Mouse (Mus musculus): ENCODE data around the gene Kcnh2.

The Kcnh2 gene

DNA sequence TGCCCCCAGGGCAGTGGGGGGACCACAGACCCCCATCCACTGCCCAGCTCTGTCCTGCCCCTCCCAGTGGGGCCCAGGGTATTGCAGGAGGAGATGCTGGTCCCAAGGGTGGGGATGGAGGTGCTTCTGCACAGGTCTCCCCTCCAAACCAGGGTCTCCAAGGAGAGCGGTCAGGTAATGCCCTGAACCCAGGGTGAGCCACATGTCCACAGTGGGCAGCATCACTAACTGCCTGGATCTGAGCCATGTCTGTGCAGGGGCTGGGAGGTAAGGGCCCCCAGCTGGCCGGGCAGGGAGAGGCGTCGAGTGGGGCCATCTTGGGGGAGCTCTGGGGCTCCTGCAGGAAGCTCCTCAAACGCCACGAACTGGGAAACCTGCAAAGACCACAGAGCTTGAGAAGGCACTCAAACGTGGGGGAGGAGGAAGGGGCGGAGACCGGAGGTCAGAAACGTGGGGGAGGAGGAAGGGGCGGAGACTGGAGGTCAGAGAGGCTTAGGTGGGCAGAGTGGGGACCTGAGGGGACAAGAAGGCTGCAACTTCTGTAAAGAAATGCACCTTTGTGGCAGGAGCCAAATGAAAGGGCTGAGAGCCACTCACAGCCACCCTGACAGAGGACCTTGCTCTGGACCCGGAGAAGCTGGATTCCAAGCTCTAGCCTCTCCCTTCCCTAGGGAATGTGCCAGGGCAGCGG, 31.5 kb downstream of the Kcnh2 start:
- DNase-seq (ENCODE audit: low read depth), result no peak

DNA sequence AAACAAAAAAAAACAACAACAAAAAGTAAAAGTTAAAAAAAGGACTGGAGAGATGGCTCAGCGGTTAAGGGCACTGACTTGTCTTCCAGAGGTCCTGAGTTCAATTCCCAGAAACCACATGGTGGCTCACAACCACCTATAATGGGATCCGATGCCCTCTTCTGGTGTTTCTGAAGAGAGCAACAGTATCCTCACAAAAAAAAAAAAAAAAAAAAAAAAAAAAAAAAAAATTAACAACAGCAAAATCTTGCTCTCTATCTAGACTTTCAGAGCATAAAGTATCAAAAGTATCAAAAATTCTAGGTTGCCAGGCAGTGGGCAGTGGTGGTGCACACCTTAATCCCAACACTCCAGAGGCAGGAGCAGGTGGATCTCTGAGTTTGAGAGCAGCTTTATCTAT, 42.2 kb downstream of the Kcnh2 start:
- no peak for DNase-seq (ENCODE audit: low read depth)

DNA sequence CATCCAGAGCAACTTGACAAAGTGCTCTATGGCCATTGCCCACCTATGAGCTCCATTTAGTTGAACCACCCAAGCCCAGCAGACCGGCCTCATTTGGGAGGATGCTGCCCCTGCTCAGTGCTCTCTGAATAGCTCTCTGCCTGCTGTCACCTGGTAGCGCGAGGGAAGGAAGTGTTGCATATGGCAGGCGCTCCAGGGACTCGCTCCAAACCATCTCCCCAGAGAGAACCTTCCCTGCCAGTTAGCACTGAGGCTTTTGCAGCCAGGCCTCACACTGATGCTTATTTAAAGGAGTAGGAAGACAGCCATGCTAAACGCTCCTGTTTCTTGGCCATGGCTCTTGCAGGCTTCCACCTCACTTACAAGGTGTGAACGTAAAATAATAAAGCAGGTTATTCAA, 42.8 kb downstream of the Kcnh2 start:
- no peak for DNase-seq (ENCODE audit: low read depth)

GRCm38 (mm10) chr5:24307118-24307777, 44.2 kb downstream of the Kcnh2 start:
- no peak for DNase-seq (ENCODE audit: low read depth)

DNA sequence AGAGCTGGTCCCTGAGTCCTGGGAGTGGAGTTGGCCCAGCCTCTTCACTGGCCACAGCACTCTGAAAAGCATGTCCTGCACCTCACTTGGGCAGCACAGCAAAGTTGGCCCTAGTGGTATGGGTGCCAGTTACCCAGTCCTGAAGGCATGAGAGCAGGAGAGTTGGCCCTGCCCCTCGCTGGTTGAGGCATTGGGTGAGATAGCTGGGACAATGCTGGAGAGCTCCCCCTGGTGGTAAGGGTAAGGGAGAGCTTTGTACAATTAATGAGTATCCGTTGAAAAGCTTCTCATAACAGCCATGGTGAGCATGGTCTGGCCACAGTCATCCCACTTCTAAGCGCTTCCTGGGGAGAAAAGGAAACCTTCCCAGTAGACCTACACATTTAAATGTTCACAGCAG, 48.2 kb downstream of the Kcnh2 start:
- peak; percentile 22 for DNase-seq (ENCODE audit: low read depth)

DNA sequence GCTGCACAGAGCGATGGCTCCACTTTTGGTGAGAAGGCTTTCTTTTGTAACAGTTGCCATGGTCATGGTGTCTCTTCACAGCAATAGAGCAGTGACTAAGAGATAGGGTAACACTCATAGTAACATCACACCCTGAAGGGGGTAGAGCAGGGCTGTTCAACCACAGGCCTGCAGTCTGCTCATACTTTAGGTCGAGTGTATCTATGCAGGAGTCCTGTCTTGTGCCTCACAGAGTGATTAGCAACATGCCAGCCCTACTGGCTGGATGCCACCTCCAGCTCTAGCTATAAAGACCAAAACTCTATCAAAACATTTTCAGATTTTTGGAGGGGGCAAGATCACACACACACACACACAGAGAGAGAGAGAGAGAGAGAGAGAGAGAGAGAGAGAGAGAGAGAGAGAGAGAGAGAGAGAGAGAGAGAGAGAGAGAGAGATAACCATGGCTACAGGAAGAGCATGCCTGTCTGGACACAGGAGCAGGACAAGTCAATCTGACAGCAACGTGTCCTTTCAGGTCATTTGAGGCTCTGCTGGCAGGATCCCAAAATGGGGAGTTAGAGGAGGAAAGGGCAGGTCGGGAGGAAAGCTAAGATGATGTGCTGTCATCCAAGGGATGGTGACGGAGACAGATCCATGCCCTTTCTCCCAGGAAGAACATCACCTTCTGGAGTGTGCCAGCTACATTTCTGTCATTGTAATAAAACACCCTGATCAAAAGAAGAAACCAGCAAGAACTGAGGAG, 51.4 kb downstream of the Kcnh2 start:
- no peak for DNase-seq (ENCODE audit: low read depth)

DNA sequence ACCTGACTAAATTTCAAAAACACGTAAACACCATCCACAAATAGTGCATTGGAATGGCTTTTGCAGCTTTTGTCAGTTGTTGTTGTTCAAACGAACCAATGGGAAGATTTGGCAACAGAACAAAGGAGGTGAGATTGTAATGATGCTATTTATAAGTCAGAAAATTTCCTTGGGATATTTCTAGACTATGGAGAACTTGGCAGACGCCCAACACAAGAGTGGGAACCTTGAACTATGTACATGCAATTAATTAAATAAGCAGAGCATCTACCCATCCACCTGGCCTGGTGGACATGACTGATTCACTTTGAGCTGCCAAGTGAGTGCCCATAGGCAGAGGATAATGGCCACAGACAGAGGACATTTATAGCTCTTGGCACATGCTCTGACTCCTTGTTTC, 59.5 kb downstream of the Kcnh2 start:
- no peak for DNase-seq (ENCODE audit: low read depth)

GRCm38 (mm10) chr5:24286221-24286970, 65.0 kb downstream of the Kcnh2 start:
- DNase-seq (ENCODE audit: low read depth), result no peak

DNA sequence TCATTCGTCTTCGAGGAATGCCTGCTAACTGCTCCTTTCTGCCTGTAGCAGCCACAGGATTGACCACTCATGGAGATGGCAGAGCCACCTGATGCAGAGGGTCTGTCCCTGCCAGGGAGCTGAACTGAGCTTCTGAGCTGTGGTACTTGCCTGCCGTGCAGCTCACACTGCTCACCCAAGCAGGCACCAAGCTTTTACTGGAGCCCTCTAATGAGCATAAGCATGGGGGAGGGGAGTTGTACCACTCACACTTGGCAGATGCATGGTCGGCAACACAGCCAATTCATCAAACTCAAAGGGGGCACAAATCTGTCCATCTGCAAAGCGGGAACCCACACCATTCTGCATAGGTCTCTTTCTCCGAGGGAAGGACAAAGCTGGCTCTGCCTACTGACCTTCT, 67.3 kb downstream of the Kcnh2 start:
- no peak for DNase-seq (ENCODE audit: low read depth)

- DNase-seq (ENCODE audit: low read depth), result no peak
Observed at GRCm38 (mm10) chr5:24283181-24283580, 68.2 kb downstream of the Kcnh2 start.

DNA sequence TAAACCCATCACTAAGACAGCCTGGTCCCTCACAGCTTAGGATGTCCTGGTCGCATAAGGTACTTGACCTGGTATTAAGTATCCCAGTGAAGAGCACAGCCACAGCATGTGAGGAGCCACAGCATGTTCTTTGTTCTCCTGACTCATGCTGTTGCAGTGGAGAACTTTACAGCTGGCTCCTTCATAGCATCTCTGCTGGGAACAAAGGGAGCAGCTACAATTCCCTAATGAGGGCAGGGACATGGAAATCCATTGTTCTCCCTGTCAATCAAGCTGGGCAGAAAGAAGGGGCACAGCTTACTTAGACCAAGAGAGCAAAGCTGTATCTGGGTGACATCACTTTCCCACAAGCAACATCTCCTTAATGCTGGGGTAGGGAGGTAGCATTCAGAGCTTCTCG, 70.9 kb downstream of the Kcnh2 start:
- no peak for DNase-seq (ENCODE audit: low read depth)

DNA sequence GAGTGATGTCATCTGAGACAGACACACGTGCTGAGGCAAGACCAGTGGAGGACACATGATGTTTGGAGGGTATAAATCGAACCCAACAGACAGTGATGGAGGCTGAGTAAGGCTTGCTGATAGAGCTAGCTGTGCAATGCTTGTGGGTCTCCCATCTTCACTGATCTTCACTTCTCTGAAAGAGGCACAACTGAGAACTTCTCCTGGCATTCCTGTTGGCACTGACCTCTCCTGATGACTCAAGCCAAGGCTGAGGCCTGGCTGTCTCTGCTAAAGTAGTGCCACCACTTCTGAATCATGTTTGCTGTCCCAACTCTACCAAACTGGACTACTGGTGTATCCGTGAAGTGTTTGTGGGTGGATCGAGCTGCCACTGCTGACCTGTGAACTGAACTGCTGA, 71.9 kb downstream of the Kcnh2 start:
- no peak for DNase-seq (ENCODE audit: low read depth)

DNA sequence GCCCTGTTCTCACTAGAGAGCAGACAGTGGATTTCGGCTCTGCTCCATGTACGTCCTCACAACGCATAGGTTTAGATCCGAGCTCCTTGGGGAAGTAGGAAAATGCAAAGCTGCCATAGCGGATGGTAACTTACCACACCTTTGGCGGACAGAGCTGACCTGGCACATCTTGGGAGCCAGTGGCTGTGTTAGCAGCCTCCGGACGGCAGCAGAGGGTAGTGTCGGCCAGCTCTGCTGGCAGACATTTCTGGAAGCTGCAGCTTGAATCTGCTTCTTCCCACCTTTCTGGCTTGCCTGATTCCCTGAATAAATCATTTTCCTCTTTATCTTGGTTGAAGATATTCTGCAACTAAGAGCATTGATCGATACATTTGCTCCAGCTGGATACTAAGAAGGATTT, 73.2 kb downstream of the Kcnh2 start:
- no peak for DNase-seq (ENCODE audit: low read depth)

DNA sequence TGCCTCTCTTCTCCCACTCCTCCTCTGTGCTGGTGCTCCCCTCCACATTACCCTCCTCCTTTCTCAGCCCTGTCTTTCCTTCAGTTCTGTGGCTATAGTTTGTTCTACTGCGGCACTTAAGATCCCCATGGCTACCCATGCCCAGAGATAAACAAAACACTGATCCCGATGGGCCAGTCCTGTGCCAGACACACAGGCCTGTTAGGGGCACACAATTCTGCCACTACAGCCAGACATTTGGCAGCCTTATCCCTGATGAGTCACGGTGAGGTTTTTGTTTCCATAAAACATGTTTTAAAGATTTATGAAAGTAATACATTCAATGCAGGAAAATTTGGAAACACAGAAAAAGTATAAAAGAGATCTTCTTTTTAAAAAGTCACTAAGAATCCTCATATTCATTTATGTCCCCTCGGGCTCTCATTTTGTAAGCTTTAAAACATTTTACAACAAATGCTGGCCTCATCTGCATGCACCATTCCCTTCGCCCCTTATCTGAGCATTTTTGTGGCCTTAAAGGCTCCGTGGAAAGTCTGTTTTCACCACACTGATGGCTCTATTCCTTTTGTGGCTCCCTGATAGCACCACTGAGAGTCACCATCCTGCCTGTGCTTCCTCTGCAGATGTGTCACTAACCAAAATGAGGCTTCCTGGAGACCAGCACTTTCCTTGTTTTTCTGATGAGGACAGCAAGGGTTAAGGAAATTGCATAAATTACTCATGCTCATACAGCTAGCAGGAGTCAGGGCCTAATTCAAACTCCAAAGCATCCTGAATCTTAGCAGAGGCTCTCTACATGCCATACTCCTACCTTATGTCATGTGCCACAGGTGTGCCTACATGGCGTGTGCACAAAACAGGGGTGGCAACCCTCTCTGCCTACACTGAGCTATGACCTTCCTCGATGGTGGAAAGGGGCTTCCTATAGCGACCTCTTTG, 77.5 kb downstream of the Kcnh2 start:
- DNase-seq (ENCODE audit: low read depth), result no peak

DNA sequence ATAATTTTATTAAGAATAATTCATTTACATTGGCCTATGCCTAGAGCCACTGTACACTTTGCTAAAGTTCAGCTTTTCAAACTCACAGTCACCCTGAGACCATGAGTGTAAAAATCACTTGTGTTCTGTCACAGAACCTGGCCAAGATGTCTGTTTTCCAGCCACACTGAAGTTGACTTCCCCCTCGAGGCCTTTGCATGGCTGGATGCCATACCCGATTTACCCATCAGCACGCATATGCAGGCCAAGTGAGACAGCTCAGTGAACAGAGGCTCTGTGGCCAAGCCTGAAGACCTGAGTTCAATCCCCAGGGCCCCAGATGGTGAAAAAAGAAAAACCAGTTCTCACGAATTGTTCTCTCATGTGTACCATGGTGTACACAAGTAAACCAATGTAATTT, 80.5 kb downstream of the Kcnh2 start:
- DNase-seq (ENCODE audit: low read depth), result no peak
